Comparison of ENCODE assay signal across 19 mouse cellular contexts in genomic region chr14:59949983-59950382, GRCm38 (mm10).
DNase-seq lines count a peak whose midpoint lies in the region; ATAC-seq lines count a peak whose summit lies in the region.
"Had no signal": no experiment of that assay in that cellular context is flagged by ENCODE, and none has a peak within 500 bp of the region (broad histone marks: within the 10 kb centered on the region; RNA-seq: fewer than 3 reads in every experiment).

No protein-coding gene starts in this region.

- H3K36me3 ChIP-seq in forebrain, embryonic 13.5 days (ENCODE audit: poor library complexity, severe bottlenecking): no peaks in the 10 kb centered on the region
- H3K36me3 ChIP-seq in forebrain, embryonic 11.5 days (ENCODE audit: control insufficient read depth, insufficient read depth, low read length): no peaks in the 10 kb centered on the region
- no peaks in the 10 kb centered on the region for H3K36me3 ChIP-seq in heart, embryonic 15.5 days
- no peaks in the 10 kb centered on the region for H3K36me3 ChIP-seq in forebrain, embryonic 16.5 days (ENCODE audit: control insufficient read depth, insufficient read depth)
- H3K36me3 ChIP-seq: embryonic facial prominence, embryonic 13.5 days; liver, embryonic 15.5 days; midbrain, embryonic 12.5 days had no signal

- no peaks in the 10 kb centered on the region; the same call in 1 of the 2 replicates for H3K27me3 ChIP-seq in forebrain, embryonic 13.5 days
- no peaks in the 10 kb centered on the region for H3K27me3 ChIP-seq in forebrain, embryonic 11.5 days (ENCODE audit: control insufficient read depth, insufficient read depth, low read length)
- H3K27me3 ChIP-seq in heart, embryonic 15.5 days: no peaks in the 10 kb centered on the region
- H3K27me3 ChIP-seq in forebrain, embryonic 16.5 days (replicated peaks; ENCODE audit: control insufficient read depth, insufficient read depth, low read length): no peaks in the 10 kb centered on the region
- H3K27me3 ChIP-seq: CH12.LX; embryonic facial prominence, embryonic 13.5 days; liver, embryonic 15.5 days; midbrain, embryonic 12.5 days had no signal

- intact Hi-C loops in heart, postnatal 36 days (cut with DNase I): no loop called here

- peaks cover 8% of the 10 kb centered on the region; the same call in 1 of the 2 replicates for H3K4me1 ChIP-seq in forebrain, embryonic 13.5 days
- peaks cover 5% of the 10 kb centered on the region; the same call in 1 of the 2 replicates for H3K4me1 ChIP-seq in forebrain, embryonic 11.5 days (replicated peaks; ENCODE audit: control insufficient read depth, insufficient read depth, low read length)
- H3K4me1 ChIP-seq in heart, embryonic 15.5 days (replicated peaks): peaks cover 11% of the 10 kb centered on the region
- 0 out of 2 replicates have a peak, but pooled peaks cover 2% of the 10 kb centered on the region for H3K4me1 ChIP-seq in forebrain, embryonic 16.5 days (replicated peaks; ENCODE audit: control insufficient read depth, insufficient read depth, low read length)
- H3K4me1 ChIP-seq: liver, embryonic 15.5 days had no signal

- no peak overlapping the region for H3K27ac ChIP-seq in forebrain, embryonic 13.5 days
- H3K27ac ChIP-seq in forebrain, embryonic 11.5 days (ENCODE audit: low read depth, low read length): no peak overlapping the region
- peak overlapping the region; percentile 36; the same call in 1 of the 2 replicates for H3K27ac ChIP-seq in heart, embryonic 15.5 days
- no peak overlapping the region for H3K27ac ChIP-seq in forebrain, embryonic 16.5 days (ENCODE audit: low read length)
- H3K27ac ChIP-seq: embryonic facial prominence, embryonic 13.5 days; liver, embryonic 15.5 days; midbrain, embryonic 12.5 days had no signal

- H3K4me3 ChIP-seq in forebrain, embryonic 13.5 days: no peak overlapping the region
- no peak overlapping the region for H3K4me3 ChIP-seq in forebrain, embryonic 11.5 days (ENCODE audit: low read depth, low read length)
- H3K4me3 ChIP-seq in heart, embryonic 15.5 days: no peak overlapping the region
- no peak overlapping the region for H3K4me3 ChIP-seq in forebrain, embryonic 16.5 days (replicated peaks; ENCODE audit: low read length)
- H3K4me3 ChIP-seq: embryonic facial prominence, embryonic 13.5 days; liver, embryonic 15.5 days; midbrain, embryonic 12.5 days; myocyte had no signal

- no peak for DNase-seq in forebrain, embryonic 11.5 days (ENCODE audit: low spot score)
- no peak for DNase-seq in heart, postnatal 36 days
- peak; percentile 56 for DNase-seq in Muller cell, postnatal 12 days (ENCODE audit: inconsistent ontology term)
- no peak for DNase-seq in urinary bladder, postnatal 25 days (ENCODE audit: low spot score)
- DNase-seq in thymus, postnatal 4 days: no peak
- DNase-seq: adrenal gland, postnatal 25 days; cerebellum, adult 9-11 months; gastrocnemius, postnatal 25 days; kidney, adult 18-20 months; left cerebral cortex, postnatal 4 days; thymus, postnatal 25 days had no signal

- no peak overlapping the region for H3K4me2 ChIP-seq in forebrain, embryonic 13.5 days
- no peak overlapping the region for H3K4me2 ChIP-seq in forebrain, embryonic 11.5 days (ENCODE audit: low read depth, low read length, severe bottlenecking)
- no peak overlapping the region for H3K4me2 ChIP-seq in heart, embryonic 15.5 days
- H3K4me2 ChIP-seq in forebrain, embryonic 16.5 days (ENCODE audit: low read length): no peak overlapping the region
- H3K4me2 ChIP-seq: embryonic facial prominence, embryonic 13.5 days; liver, embryonic 15.5 days; midbrain, embryonic 12.5 days had no signal

- H3K9ac ChIP-seq in forebrain, embryonic 13.5 days: no peak overlapping the region
- no peak overlapping the region for H3K9ac ChIP-seq in forebrain, embryonic 11.5 days (ENCODE audit: low read length)
- no peak overlapping the region for H3K9ac ChIP-seq in heart, embryonic 15.5 days
- H3K9ac ChIP-seq in forebrain, embryonic 16.5 days (replicated peaks; ENCODE audit: low read depth, low read length): no peak overlapping the region
- H3K9ac ChIP-seq: embryonic facial prominence, embryonic 13.5 days; liver, embryonic 15.5 days; midbrain, embryonic 12.5 days had no signal

- no peaks in the 10 kb centered on the region; the same call in 1 of the 2 replicates for H3K9me3 ChIP-seq in forebrain, embryonic 13.5 days (replicated peaks)
- H3K9me3 ChIP-seq in forebrain, embryonic 11.5 days (ENCODE audit: control insufficient read depth, low read length): 0 out of 2 replicates have a peak, but pooled peaks cover 2% of the 10 kb centered on the region
- H3K9me3 ChIP-seq in heart, embryonic 15.5 days (replicated peaks): no peaks in the 10 kb centered on the region
- H3K9me3 ChIP-seq in forebrain, embryonic 16.5 days (ENCODE audit: control insufficient read depth, low read length): no peaks in the 10 kb centered on the region
- H3K9me3 ChIP-seq: embryonic facial prominence, embryonic 13.5 days; liver, embryonic 15.5 days; midbrain, embryonic 12.5 days had no signal

- ATAC-seq in forebrain, embryonic 13.5 days: peak; percentile 43; the same call in 1 of the 2 replicates
- no peak for ATAC-seq in forebrain, embryonic 11.5 days (replicated peaks; ENCODE audit: low FRiP score)
- ATAC-seq in heart, embryonic 15.5 days (replicated peaks; ENCODE audit: insufficient number of reproducible peaks, insufficient read depth, low FRiP score, low read depth): 0 out of 2 replicates have a peak, but pooled peaks have one; percentile 50
- ATAC-seq in forebrain, embryonic 16.5 days: peak; percentile 81

- 12% methylated on average over 5 of the region's 5 CpGs for WGBS in forebrain, embryonic 13.5 days
- WGBS in forebrain, embryonic 11.5 days: 16% methylated on average over 5 of the region's 5 CpGs
- WGBS in heart, embryonic 15.5 days: 13% methylated on average over 5 of the region's 5 CpGs
- WGBS in forebrain, embryonic 16.5 days: 9% methylated on average over 5 of the region's 5 CpGs
